Mouse (Mus musculus) liver, embryonic 14.5 days (tissue): ENCODE data around the gene Hif3a.
"Not testable (repeated sequence)": the region's sequence is repeated elsewhere in the genome, so short reads cannot be mapped to it uniquely, and the experiment has no call there.

Experiments used
- CTCF ChIP-seq: IDR thresholded peaks from 2 replicates; pipeline ENCODE4 v1.5.1; 2016; ENCODE audit warnings: antibody characterized with exemption, low read depth, control low read depth
- EP300 ChIP-seq: IDR thresholded peaks from 2 replicates; pipeline ENCODE4 v1.6.1; 2016; ENCODE audit warnings: antibody characterized with exemption, low read depth

GRCm38 (mm10) chr7:17067651-17068050, 5.4 kb upstream of the Hif3a start:
- not testable (repeated sequence) for TF ChIP-seq CTCF, EP300
